Mouse (Mus musculus) lung, adult 2 months (tissue): ENCODE measurements around the gene Mpc1. TPM values are rescaled to one million over a fixed set of nuclear protein-coding genes. Genes with fewer than 3 reads are reported as not detected.
"Not testable (repeated sequence)": the region's sequence is repeated elsewhere in the genome, so short reads cannot be mapped to it uniquely, and the experiment has no call there.

Experiments used
- DNase-seq: peaks from one replicate; pipeline ENCODE4 v3.0.0; 2022
- H3K4me1 ChIP-seq: fragments of 200-500 bp; 2 replicates; pipeline ENCODE4 v1.6.1; 2011; ENCODE audit warnings: low read length; ENCODE audit not compliant: control insufficient read depth, insufficient read depth
- H3K4me3 ChIP-seq: fragments of 200-500 bp; replicated peaks from 2 replicates; pipeline ENCODE3; 2011; ENCODE audit warnings: low read depth, mild to moderate bottlenecking, control low read depth, low read length; ENCODE audit errors: extremely low read depth
- CTCF ChIP-seq: fragments of 200-500 bp; IDR thresholded peaks from 2 replicates; pipeline ENCODE4 v1.5.1; 2011; ENCODE audit warnings: mild to moderate bottlenecking, low read length, control low read depth; ENCODE audit not compliant: insufficient read depth
- POLR2A ChIP-seq: fragments of 200-500 bp; IDR thresholded peaks from 2 replicates; pipeline ENCODE4 v1.6.1; 2011; ENCODE audit warnings: low read depth, mild to moderate bottlenecking, control low read depth, low read length, borderline replicate concordance; ENCODE audit errors: extremely low read depth
- WGBS: fragments of 180-500 bp; shearing (Covaris S2); methylation state at CpG from one replicate; pipeline ENCODE4 v1.1.7; 2018; 5-methylcytosine and 5-hydroxymethylcytosine counted together
- polyA plus RNA-seq: library from polyadenylated mRNA; depleted of rRNA; stranded (reverse); fragments of >200 nt; gene quantifications from 2 replicates; pipeline ENCODE4 v1.2.3, GENCODE M21; 2012

Mpc1 gene
- polyA plus RNA-seq, 1 experiment: 103 TPM

DNA sequence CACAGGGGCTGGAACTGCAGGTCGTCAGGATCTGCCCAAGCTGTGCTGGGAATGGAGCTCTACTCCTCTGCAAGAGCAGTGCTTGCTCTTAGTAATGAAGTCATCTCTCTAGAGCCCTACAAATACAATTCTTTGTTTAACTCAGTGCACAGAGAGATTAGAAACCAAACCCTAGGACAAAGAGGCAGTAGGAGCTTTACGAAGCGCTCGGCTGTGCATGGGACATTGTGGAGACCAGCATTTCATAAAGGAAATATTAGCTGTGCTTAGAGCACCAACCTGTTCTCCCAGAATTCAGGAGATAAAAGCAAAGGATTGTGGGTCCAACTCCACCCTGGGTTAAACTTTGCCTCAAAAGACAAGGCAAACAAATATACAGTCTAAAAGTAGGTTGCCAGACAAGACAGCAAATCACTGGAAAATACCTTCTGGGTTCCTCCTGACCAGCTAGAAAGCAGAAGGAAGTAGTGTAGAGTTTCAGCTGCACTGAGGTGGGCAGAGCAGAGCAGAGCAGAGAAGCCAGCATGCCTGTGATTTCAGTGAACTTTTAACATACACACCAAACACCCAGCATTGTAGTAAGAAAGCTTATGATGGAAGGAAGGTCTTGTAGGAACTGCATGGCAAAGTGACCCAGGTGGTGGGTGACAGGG is 36.5 kb upstream of the Mpc1 start:
- 64% methylated on average over 4 of the region's 4 CpGs for WGBS

DNA sequence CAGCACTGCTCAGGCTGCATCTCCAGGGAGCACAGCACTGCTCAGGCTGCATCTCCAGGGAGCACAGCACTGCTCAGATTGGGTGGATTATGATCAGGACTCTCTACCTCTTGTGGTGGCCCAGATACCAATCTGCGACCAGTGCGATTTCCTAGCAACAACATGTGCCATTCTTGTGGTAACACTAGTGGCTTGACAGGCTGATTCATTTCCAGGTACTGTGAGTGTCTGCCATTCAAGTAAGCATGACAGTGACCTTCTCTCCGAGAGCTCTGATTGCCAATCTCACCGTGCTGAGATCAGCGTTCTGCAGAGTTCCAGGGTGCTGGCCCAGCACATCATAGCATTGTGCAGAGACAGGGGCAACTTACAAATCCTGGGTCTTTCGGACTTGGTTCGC is 31.0 kb upstream of the Mpc1 start:
- H3K4me3 ChIP-seq: no peak overlapping the region
- TF ChIP-seq POLR2A (no peak), CTCF (no peak)
- DNase-seq: no peak
- no peaks in the 10 kb centered on the region for H3K4me1 ChIP-seq
- WGBS: 86% methylated on average over 7 of the region's 7 CpGs

More for the DNA sequence above, 36.5 kb upstream of the Mpc1 start:
- H3K4me1 ChIP-seq: peaks cover 4% of the 10 kb centered on the region; the same call in 1 of the 2 replicates
- DNase-seq: no peak
- TF ChIP-seq CTCF (no peak), POLR2A (no peak)
- H3K4me3 ChIP-seq: no peak overlapping the region

DNA sequence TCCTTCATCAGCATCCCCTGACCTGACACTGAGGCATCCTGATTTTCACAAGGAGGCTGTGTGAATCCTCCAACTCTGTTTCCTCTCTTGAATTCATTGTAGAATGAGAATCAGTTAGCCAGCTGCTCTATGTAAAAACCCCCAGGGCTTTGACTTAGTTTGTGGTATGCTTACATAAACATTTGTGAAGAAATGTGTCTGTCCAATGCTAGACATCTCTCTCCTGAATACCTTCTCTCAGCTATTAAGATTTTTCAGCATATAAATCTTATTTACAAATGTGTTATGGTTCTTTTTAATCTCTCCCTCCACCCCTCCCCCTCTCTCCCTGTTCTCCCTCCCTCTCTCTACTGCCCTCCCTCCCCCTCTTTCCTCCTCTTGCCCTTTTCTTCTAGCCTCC is 28.4 kb upstream of the Mpc1 start:
- Histone ChIP-seq H3K4me1 (no peaks in the 10 kb centered on the region), H3K4me3 (no peak overlapping the region)
- no peak for DNase-seq
- TF ChIP-seq POLR2A: no peak
- no peak for TF ChIP-seq CTCF

DNA sequence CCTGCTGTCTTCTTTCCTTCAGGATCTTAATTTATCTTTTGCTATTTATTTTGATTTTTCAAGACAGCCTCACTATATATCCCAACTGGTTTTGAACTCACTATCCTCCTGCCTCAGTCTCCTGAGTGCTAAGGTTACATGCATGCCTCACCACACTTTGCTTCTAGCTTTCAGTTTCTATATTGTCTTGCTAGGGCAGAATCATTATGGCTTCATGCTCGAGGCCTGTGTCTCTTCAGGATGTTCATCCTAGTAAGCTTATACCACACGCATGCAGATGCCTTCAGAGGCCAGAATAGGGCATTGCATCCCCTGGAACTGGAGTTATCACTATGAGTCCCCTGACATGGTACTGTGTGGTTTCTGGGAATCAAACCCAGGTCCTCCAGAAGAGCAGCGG is 27.8 kb upstream of the Mpc1 start:
- DNase-seq: no peak
- Histone ChIP-seq H3K4me1 (no peaks in the 10 kb centered on the region), H3K4me3 (no peak overlapping the region)
- TF ChIP-seq CTCF: no peak
- no peak for TF ChIP-seq POLR2A
- 72% methylated on average over 3 of the region's 3 CpGs for WGBS

DNA sequence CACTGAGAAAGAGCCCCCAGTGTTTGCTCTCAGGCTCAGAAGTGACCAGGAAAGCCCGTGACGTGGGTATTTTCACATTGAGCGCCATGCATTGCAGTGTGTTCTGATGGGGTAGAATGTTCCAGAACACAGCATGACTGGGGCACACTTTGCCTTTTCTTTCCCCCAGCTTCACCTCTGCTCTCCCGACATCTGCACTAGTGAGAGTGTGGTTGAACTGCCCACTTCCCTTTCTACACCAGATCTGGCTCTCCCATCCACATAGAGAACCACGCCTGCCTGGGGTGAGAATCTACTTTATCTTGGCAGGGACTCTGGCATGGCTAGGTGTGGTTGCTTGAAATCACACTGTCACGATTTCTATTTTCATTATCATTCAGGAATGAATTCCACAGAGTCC is 27.1 kb upstream of the Mpc1 start:
- WGBS: 58% methylated on average over 6 of the region's 6 CpGs
- no peak overlapping the region for H3K4me3 ChIP-seq
- TF ChIP-seq CTCF (no peak), POLR2A (no peak)
- no peaks in the 10 kb centered on the region for H3K4me1 ChIP-seq
- DNase-seq: no peak

DNA sequence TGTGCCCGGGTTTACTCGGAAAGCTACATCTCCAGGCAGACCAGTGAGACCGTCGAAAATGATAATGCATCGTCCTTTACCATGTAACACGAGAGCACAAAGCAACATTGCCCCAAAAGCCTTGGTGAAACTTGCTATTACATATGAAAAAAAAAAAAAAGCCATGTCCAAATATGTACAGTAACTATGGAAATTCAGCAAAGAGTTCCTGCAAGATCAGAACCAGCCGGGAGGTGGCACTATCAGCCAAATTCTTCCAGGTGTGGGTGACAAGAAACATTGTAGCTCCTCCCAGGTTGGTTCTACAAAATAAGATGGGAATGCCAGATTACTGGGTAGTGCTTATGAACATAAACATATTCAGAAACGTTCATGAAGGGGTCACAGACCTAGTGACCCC is 25.7 kb upstream of the Mpc1 start:
- TF ChIP-seq CTCF (no peak), POLR2A (no peak)
- no peak for DNase-seq
- H3K4me3 ChIP-seq: no peak overlapping the region
- 68% methylated on average over 8 of the region's 8 CpGs for WGBS
- H3K4me1 ChIP-seq: no peaks in the 10 kb centered on the region

DNA sequence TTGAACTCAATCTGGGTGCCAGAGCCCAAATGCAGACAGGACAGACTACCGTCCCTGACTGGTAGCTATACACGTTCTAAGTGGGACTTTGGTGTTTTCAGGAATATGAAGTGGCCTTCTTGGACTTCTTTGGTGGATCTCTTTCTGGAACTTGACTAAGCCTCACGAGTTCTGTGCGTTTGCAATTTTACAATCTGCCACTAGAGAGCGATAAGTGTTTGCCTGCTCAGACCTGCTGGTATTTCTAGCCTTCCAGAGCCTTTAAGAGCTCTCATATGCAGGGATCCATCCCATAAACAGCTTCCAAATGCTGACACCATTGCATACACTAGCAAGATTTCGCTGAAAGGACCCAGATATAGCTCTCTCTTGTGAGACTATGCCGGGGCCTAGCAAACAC is 18.1 kb upstream of the Mpc1 start:
- H3K4me3 ChIP-seq, DNase-seq, H3K4me1 ChIP-seq: not testable (repeated sequence)
- 10% methylated on average over 7 of the region's 7 CpGs for WGBS
- TF ChIP-seq CTCF: peak; percentile 56

DNA sequence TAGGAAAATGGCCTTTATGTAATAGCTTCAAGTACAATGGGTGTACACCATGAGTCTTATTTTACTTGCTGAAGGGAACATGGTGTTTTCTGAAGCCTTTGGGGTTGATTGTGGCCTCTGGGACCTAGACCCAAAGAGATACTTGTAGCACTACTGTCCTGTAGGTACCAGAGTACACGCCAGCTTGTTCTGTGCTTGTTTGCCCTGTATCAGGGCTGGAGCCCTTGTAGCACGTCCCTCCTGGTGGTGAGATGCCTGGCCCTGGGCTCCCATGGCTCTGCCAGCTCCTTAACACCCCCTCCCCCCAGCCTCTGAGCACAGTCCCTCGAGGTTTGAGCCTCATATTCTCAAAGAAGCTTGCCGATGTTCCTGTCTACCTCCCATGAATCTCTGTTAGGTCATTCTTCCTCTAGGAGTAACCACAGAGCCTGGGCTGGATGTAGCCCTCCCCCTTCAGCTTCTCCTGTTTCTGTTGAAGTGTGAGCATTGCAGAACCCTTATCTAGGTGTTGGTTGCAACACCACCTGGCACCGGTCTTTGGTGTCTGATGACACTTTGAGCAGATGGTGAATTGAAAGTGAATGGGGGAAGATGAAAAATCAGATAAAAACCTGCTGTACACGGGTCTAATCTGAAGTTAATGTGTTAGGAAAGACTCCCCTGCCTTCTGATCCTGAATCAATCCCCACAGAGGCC is 10.5 kb upstream of the Mpc1 start:
- Histone ChIP-seq H3K4me3 (no peak overlapping the region), H3K4me1 (no peaks in the 10 kb centered on the region)
- TF ChIP-seq POLR2A: no peak
- TF ChIP-seq CTCF: no peak
- DNase-seq: peak; percentile 31
- WGBS: 35% methylated on average over 6 of the region's 6 CpGs

DNA sequence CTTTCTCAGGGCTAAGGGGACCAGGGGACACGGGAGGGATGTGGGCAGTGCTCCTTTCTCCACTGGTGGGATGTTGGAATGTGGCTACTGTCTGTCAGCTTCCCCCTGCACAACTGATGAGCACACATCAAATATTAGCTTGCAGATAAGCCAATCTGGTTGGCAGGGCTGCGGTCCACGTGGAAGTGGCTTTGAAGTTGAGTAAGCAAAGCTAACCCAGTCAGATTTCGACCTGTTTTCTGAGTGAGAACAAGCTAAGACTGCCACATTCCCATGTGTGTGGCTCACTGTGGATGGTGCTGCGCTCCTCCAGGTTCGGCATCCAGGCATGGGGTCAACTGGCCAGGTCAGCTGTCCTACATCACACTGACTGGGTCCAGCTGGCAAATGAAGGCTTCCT is 9.8 kb upstream of the Mpc1 start:
- DNase-seq: peak; percentile 12
- 38% methylated on average over 6 of the region's 6 CpGs for WGBS
- H3K4me3 ChIP-seq: no peak overlapping the region
- no peak for TF ChIP-seq CTCF
- TF ChIP-seq POLR2A: no peak
- no peaks in the 10 kb centered on the region for H3K4me1 ChIP-seq

DNA sequence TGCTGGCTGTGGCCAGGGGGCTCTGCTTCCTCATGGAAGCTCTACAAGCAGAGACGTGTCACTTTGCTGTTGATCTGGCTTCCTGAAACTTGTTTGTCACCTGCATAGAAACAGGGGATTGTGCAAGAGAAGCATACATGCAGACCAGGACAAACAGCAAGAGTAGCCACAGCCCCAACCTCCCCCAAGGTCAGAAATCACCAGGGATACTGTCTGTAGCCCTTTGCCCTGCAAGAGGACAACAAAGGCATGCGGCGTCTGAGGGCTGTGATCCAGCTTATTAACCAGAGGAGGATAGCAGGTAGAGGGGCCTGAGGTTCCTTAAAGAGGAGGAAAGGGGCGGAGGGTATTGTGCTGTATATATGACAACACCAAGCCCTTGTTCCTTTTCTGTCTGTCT is 6.6 kb upstream of the Mpc1 start:
- Histone ChIP-seq H3K4me3 (no peak overlapping the region), H3K4me1 (no peaks in the 10 kb centered on the region)
- 71% methylated on average over 4 of the region's 4 CpGs for WGBS
- TF ChIP-seq POLR2A (no peak), CTCF (no peak)
- no peak for DNase-seq
